Comparison of ENCODE assay signal across 13 mouse cellular contexts in genomic region chr13:99729145-99729544, GRCm38 (mm10).
DNase-seq lines count a peak whose midpoint lies in the region; ATAC-seq lines count a peak whose summit lies in the region.
"Had no signal": no experiment of that assay in that cellular context is flagged by ENCODE, and none has a peak within 500 bp of the region (broad histone marks: within the 10 kb centered on the region; RNA-seq: fewer than 3 reads in every experiment).

No protein-coding gene starts in this region.

- H3K27ac ChIP-seq in neural tube, embryonic 15.5 days (replicated peaks) = no peak overlapping the region
- no peak overlapping the region for H3K27ac ChIP-seq in forebrain, embryonic 13.5 days
- H3K27ac ChIP-seq in liver, embryonic 12.5 days = no peak overlapping the region

- H3K36me3 ChIP-seq in neural tube, embryonic 15.5 days = no peaks in the 10 kb centered on the region
- no peaks in the 10 kb centered on the region for H3K36me3 ChIP-seq in forebrain, embryonic 13.5 days (ENCODE audit: poor library complexity, severe bottlenecking)
- H3K36me3 ChIP-seq in liver, embryonic 12.5 days = no peaks in the 10 kb centered on the region

- ATAC-seq in neural tube, embryonic 15.5 days (ENCODE audit: low FRiP score) = no peak
- ATAC-seq in forebrain, embryonic 13.5 days = no peak
- no peak for ATAC-seq in liver, embryonic 12.5 days
- ATAC-seq: forebrain, embryonic 14.5 days had no signal

- 20% methylated on average over 5 of the region's 5 CpGs for WGBS in neural tube, embryonic 15.5 days
- WGBS in forebrain, embryonic 13.5 days = 70% methylated on average over 5 of the region's 5 CpGs
- 54% methylated on average over 5 of the region's 5 CpGs for WGBS in liver, embryonic 12.5 days (ENCODE audit: insufficient replicate concordance)

- peaks cover 12% of the 10 kb centered on the region for H3K4me1 ChIP-seq in neural tube, embryonic 15.5 days
- peaks cover 4% of the 10 kb centered on the region for H3K4me1 ChIP-seq in forebrain, embryonic 13.5 days
- no peaks in the 10 kb centered on the region for H3K4me1 ChIP-seq in liver, embryonic 12.5 days

- no peak overlapping the region for H3K4me3 ChIP-seq in neural tube, embryonic 15.5 days (replicated peaks)
- no peak overlapping the region for H3K4me3 ChIP-seq in forebrain, embryonic 13.5 days
- H3K4me3 ChIP-seq in liver, embryonic 12.5 days = no peak overlapping the region

- peak; percentile 6 for DNase-seq in adrenal gland, postnatal 14 days
- no peak for DNase-seq in adrenal gland, postnatal 10 days
- DNase-seq in neural tube, embryonic 10.5 days (ENCODE audit: extremely low spot score, low spot score) = peak; percentile 28
- peak; percentile 35 to 73 for DNase-seq in kidney, postnatal 25 days
- no peak for DNase-seq in cerebellum, adult 9-10 months
- DNase-seq: cerebellum, adult 11 months; gastrocnemius, postnatal 10 days; lung, adult 2 months had no signal

- no peak overlapping the region for H3K4me2 ChIP-seq in neural tube, embryonic 15.5 days
- no peak overlapping the region for H3K4me2 ChIP-seq in forebrain, embryonic 13.5 days
- no peak overlapping the region for H3K4me2 ChIP-seq in liver, embryonic 12.5 days
- H3K4me2 ChIP-seq: heart, embryonic 11.5 days had no signal

- H3K27me3 ChIP-seq in neural tube, embryonic 15.5 days (replicated peaks) = no peaks in the 10 kb centered on the region
- no peaks in the 10 kb centered on the region for H3K27me3 ChIP-seq in forebrain, embryonic 13.5 days
- H3K27me3 ChIP-seq in liver, embryonic 12.5 days (replicated peaks) = peaks cover 13% of the 10 kb centered on the region

- no peaks in the 10 kb centered on the region for H3K9me3 ChIP-seq in neural tube, embryonic 15.5 days (replicated peaks)
- H3K9me3 ChIP-seq in forebrain, embryonic 13.5 days (replicated peaks) = no peaks in the 10 kb centered on the region
- H3K9me3 ChIP-seq in liver, embryonic 12.5 days (replicated peaks) = no peaks in the 10 kb centered on the region

- H3K9ac ChIP-seq in neural tube, embryonic 15.5 days (replicated peaks) = no peak overlapping the region
- H3K9ac ChIP-seq in forebrain, embryonic 13.5 days = no peak overlapping the region
- no peak overlapping the region for H3K9ac ChIP-seq in liver, embryonic 12.5 days

Comparison
In these comparisons a context has a peak if more than half of its experiments do, and no peak if none do; other contexts are left out.
1. DNase-seq: peak in adrenal gland, postnatal 14 days (single experiment), neural tube, embryonic 10.5 days (single experiment) and kidney, postnatal 25 days (2 of 2); none in adrenal gland, postnatal 10 days (single experiment) and cerebellum, adult 9-10 months (single experiment).